Mouse (Mus musculus) C2C12 (cell line): ENCODE measurements at regions not wholly inside any gene's neighbourhood (a gene's known extent, or its start where the extent isn't known, plus 50 kb on each side); places are given as distances from the start of the nearest gene placed in this dataset.

Experiments
- H3K27me3 ChIP-seq: one replicate; pipeline ENCODE4 v1.6.1; 2011; ENCODE audit not compliant: control insufficient read depth, insufficient read depth, insufficient read length
- H3K36me3 ChIP-seq: one replicate; pipeline ENCODE4 v1.6.1; 2011; ENCODE audit not compliant: control insufficient read depth, insufficient read depth
- H3K4me3 ChIP-seq: one replicate; pipeline ENCODE4 v1.5.1; 2011; ENCODE audit warnings: mild to moderate bottlenecking, control low read depth; ENCODE audit not compliant: poor library complexity, insufficient read depth, severe bottlenecking
- H3K79me2 ChIP-seq: one replicate; pipeline ENCODE4 v1.6.1; 2011; ENCODE audit not compliant: control insufficient read depth, insufficient read depth
- H3K79me3 ChIP-seq: one replicate; pipeline ENCODE4 v1.6.1; 2011; ENCODE audit warnings: low read depth, control low read depth
- H3ac ChIP-seq: one replicate; pipeline ENCODE3; 2011; ENCODE audit warnings: low read depth; ENCODE audit not compliant: control insufficient read depth, insufficient read length
- CEBPB ChIP-seq: IDR thresholded peaks from one replicate; pipeline ENCODE4 v1.6.1; 2011; ENCODE audit warnings: low read depth, mild to moderate bottlenecking, control low read depth, moderate library complexity
- CTCF ChIP-seq: IDR thresholded peaks from one replicate; pipeline ENCODE4 v1.5.1; 2011; ENCODE audit not compliant: control insufficient read depth, insufficient read depth, insufficient read length
- FOSL1 ChIP-seq: IDR thresholded peaks from one replicate; pipeline ENCODE4 v1.8.0; 2011; ENCODE audit warnings: mild to moderate bottlenecking, low read length; ENCODE audit not compliant: poor library complexity, insufficient read depth, severe bottlenecking
- MAX ChIP-seq: IDR thresholded peaks from one replicate; pipeline ENCODE4 v1.6.1; 2011; ENCODE audit warnings: mild to moderate bottlenecking, control low read depth
- MYOD1 ChIP-seq: IDR thresholded peaks from one replicate; pipeline ENCODE4 v1.6.1; 2011; ENCODE audit warnings: low read depth; ENCODE audit not compliant: control insufficient read depth, insufficient read length
- MYOG ChIP-seq: IDR thresholded peaks from one replicate; pipeline ENCODE4 v1.6.1; 2011; ENCODE audit not compliant: control insufficient read depth, insufficient read length; ENCODE audit errors: extremely low read depth
- USF1 ChIP-seq: IDR thresholded peaks from one replicate; pipeline ENCODE4 v1.6.1; 2011; ENCODE audit warnings: low read depth, mild to moderate bottlenecking, control low read depth, moderate library complexity

GRCm38 (mm10) chr7:74793241-74793640, 238.7 kb upstream of the Slco3a1 start:
- Histone ChIP-seq H3K4me3 (no peak overlapping the region), H3ac (no peak overlapping the region), H3K79me2 (no peaks in the 10 kb centered on the region), H3K36me3 (no peaks in the 10 kb centered on the region), H3K79me3 (no peaks in the 10 kb centered on the region), H3K27me3 (no peaks in the 10 kb centered on the region)
- TF ChIP-seq CEBPB, result no peak
- no peak for TF ChIP-seq MAX
- TF ChIP-seq MYOG, result no peak
- TF ChIP-seq CTCF, result no peak
- TF ChIP-seq USF1, result no peak
- no peak for TF ChIP-seq FOSL1
- TF ChIP-seq MYOD1, result no peak

- TF ChIP-seq USF1 (no peak), CTCF (no peak), MAX (no peak)
- Histone ChIP-seq H3K36me3 (no peaks in the 10 kb centered on the region), H3K4me3 (no peak overlapping the region), H3K27me3 (no peaks in the 10 kb centered on the region), H3K79me2 (no peaks in the 10 kb centered on the region), H3K79me3 (no peaks in the 10 kb centered on the region), H3ac (no peak overlapping the region)
Observed at GRCm38 (mm10) chr7:74788696-74789095, 234.1 kb upstream of the Slco3a1 start.

- no peaks in the 10 kb centered on the region for H3K36me3 ChIP-seq
- no peaks in the 10 kb centered on the region for H3K79me2 ChIP-seq
- no peaks in the 10 kb centered on the region for H3K27me3 ChIP-seq
- no peaks in the 10 kb centered on the region for H3K79me3 ChIP-seq
- H3K4me3 ChIP-seq, result no peak overlapping the region
- H3ac ChIP-seq, result no peak overlapping the region
- no peak for TF ChIP-seq MAX
- no peak for TF ChIP-seq CTCF
- TF ChIP-seq FOSL1, result no peak
- no peak for TF ChIP-seq MYOG
- no peak for TF ChIP-seq USF1
- TF ChIP-seq MYOD1, result no peak
- no peak for TF ChIP-seq CEBPB
Observed at GRCm38 (mm10) chr7:74771435-74772406, 217.1 kb upstream of the Slco3a1 start.

GRCm38 (mm10) chr7:74766550-74766949, 212.0 kb upstream of the Slco3a1 start:
- TF ChIP-seq MYOG (no peak), FOSL1 (no peak), CEBPB (no peak), CTCF (no peak), MAX (no peak), MYOD1 (no peak), USF1 (no peak)
- Histone ChIP-seq H3K79me2 (no peaks in the 10 kb centered on the region), H3K36me3 (no peaks in the 10 kb centered on the region), H3K4me3 (no peak overlapping the region), H3K79me3 (no peaks in the 10 kb centered on the region), H3K27me3 (no peaks in the 10 kb centered on the region), H3ac (no peak overlapping the region)

GRCm38 (mm10) chr7:74757469-74757868, 202.9 kb upstream of the Slco3a1 start:
- Histone ChIP-seq H3K36me3 (no peaks in the 10 kb centered on the region), H3K79me2 (no peaks in the 10 kb centered on the region), H3K4me3 (no peak overlapping the region), H3K79me3 (no peaks in the 10 kb centered on the region), H3ac (no peak overlapping the region), H3K27me3 (no peaks in the 10 kb centered on the region)
- TF ChIP-seq MAX (no peak), FOSL1 (no peak), MYOD1 (no peak), CTCF (no peak), USF1 (no peak), CEBPB (no peak), MYOG (no peak)

- Histone ChIP-seq H3K79me3 (no peaks in the 10 kb centered on the region), H3K79me2 (no peaks in the 10 kb centered on the region), H3K4me3 (no peak overlapping the region), H3K27me3 (no peaks in the 10 kb centered on the region), H3K36me3 (no peaks in the 10 kb centered on the region), H3ac (no peak overlapping the region)
- TF ChIP-seq FOSL1 (no peak), MAX (no peak), CTCF (no peak), MYOD1 (no peak), USF1 (no peak), MYOG (no peak), CEBPB (no peak)
Observed at GRCm38 (mm10) chr7:74747704-74748103, 193.1 kb upstream of the Slco3a1 start.
